Mouse (Mus musculus) v-Abl transformed pro-B cells (cell line): ENCODE results near the gene Katnal1.

ENCODE experiments used
- in situ Hi-C, 2 experiments: fragments of 400-800 bp; cut with MboI; formaldehyde crosslinking; loops; one replicate each; pipeline ENCODE4 v1.15.1; 2025; ENCODE audit not compliant: unreplicated experiment in 2 of 2

The Katnal1 gene

GRCm38 (mm10) chr5:148933767-148934166, 4.6 kb upstream of the Katnal1 start:
- in situ Hi-C loops, result no loop called here

- in situ Hi-C loops, result no loop called here
Observed at GRCm38 (mm10) chr5:148931301-148931700, 2.2 kb upstream of the Katnal1 start.

- in situ Hi-C loops, result no loop called here
Observed at GRCm38 (mm10) chr5:148928382-148929115, 571 bp downstream of the Katnal1 start.

- in situ Hi-C loops, result no loop called here
Observed at GRCm38 (mm10) chr5:148927717-148928223, 1.4 kb downstream of the Katnal1 start.

- in situ Hi-C loops, result no loop called here
Observed at GRCm38 (mm10) chr5:148924586-148924985, 4.5 kb downstream of the Katnal1 start.

- in situ Hi-C loops, result no loop called here
Observed at GRCm38 (mm10) chr5:148924051-148924450, 5.1 kb downstream of the Katnal1 start.

GRCm38 (mm10) chr5:148923408-148923807, 5.7 kb downstream of the Katnal1 start:
- in situ Hi-C loops, result no loop called here

GRCm38 (mm10) chr5:148922773-148923172, 6.3 kb downstream of the Katnal1 start:
- in situ Hi-C loops, result no loop called here

- in situ Hi-C loops, result no loop called here
Observed at GRCm38 (mm10) chr5:148918049-148918448, 11.1 kb downstream of the Katnal1 start.

- in situ Hi-C loops, result no loop called here
Observed at GRCm38 (mm10) chr5:148916775-148917174, 12.3 kb downstream of the Katnal1 start.

- in situ Hi-C loops, result loop anchor here in 1 of 2 experiments (5.0 kb wide), 1 partner anchor 35 kb away; no protein-coding TSS in a partner anchor
Observed at GRCm38 (mm10) chr5:148912262-148912661, 16.9 kb downstream of the Katnal1 start.

- in situ Hi-C loops, result loop anchor here in 1 of 2 experiments (5.0 kb wide), 1 partner anchor 37 kb away; no protein-coding TSS in a partner anchor
Observed at GRCm38 (mm10) chr5:148910066-148910465, 19.1 kb downstream of the Katnal1 start.

- in situ Hi-C loops, result loop anchor here (5.0 to 10.0 kb wide), 2 partner anchors 38 to 95 kb away; no protein-coding TSS in a partner anchor
Observed at GRCm38 (mm10) chr5:148909402-148909801, 19.7 kb downstream of the Katnal1 start.

GRCm38 (mm10) chr5:148909057-148909395, 20.1 kb downstream of the Katnal1 start:
- in situ Hi-C loops, result loop anchor here (5.0 to 10.0 kb wide), 2 partner anchors 38 to 96 kb away; no protein-coding TSS in a partner anchor

GRCm38 (mm10) chr5:148908191-148909056, 20.7 kb downstream of the Katnal1 start:
- in situ Hi-C loops, result loop anchor here (5.0 to 10.0 kb wide), 2 partner anchors 39 to 96 kb away; no protein-coding TSS in a partner anchor

- in situ Hi-C loops, result loop anchor here (5.0 to 10.0 kb wide), 2 partner anchors 41 to 98 kb away; no protein-coding TSS in a partner anchor
Observed at GRCm38 (mm10) chr5:148906305-148906704, 22.8 kb downstream of the Katnal1 start.

GRCm38 (mm10) chr5:148904846-148905245, 24.3 kb downstream of the Katnal1 start:
- in situ Hi-C loops, result loop anchor here (5.0 to 10.0 kb wide), 2 partner anchors 42 to 100 kb away; no protein-coding TSS in a partner anchor

GRCm38 (mm10) chr5:148899361-148899760, 29.8 kb downstream of the Katnal1 start:
- in situ Hi-C loops, result loop anchor here (5.0 kb wide), 2 partner anchors 77 to 87 kb away; no protein-coding TSS in a partner anchor

- in situ Hi-C loops, result loop anchor here (5.0 kb wide), 2 partner anchors 76 to 86 kb away; no protein-coding TSS in a partner anchor
Observed at GRCm38 (mm10) chr5:148897941-148898417, 31.1 kb downstream of the Katnal1 start.

GRCm38 (mm10) chr5:148897069-148897702, 31.9 kb downstream of the Katnal1 start:
- in situ Hi-C loops, result loop anchor here (5.0 kb wide), 2 partner anchors 75 to 85 kb away; no protein-coding TSS in a partner anchor
